Mouse (Mus musculus): ENCODE results near the gene Gak.

The Gak gene

DNA sequence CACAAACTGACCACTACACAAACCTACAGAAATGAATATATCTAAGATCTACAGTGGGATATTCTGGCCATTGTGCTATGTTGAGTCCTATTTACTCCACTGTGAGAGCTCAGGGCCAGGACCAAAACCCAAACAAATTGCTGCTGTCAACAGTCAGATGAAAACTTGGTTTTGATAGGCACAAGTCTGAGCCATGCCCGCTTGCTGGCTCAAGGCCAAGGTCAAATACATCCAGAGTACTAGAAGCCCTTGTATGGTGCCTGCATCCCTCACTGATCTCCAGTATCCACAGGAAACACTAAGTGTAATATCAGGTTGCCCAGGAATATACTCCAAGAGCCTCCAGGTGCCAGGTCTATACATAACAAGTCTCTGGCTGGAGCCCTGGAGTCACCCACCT is 58.6 kb downstream of the Gak start:
- DNase-seq = no peak

DNA sequence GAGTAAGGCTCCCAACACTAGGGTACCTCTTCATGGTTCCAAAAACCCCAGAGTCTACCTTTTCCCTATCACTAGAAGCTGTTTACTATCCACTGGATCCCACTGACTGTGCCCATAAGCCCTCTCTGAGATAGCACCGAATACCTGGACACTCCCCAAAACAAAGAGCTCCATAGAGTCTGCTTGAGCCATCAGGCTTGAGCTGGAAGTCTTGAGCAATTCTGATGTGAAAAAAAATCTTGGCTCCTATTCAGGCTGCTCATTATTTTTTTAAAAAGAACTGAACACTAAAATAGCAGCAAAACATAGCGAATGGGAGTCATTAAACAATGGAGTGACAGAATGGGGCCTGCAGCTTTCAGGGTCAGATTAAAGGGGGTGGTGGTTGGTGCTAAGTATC is 62.5 kb downstream of the Gak start:
- DNase-seq = no peak

DNA sequence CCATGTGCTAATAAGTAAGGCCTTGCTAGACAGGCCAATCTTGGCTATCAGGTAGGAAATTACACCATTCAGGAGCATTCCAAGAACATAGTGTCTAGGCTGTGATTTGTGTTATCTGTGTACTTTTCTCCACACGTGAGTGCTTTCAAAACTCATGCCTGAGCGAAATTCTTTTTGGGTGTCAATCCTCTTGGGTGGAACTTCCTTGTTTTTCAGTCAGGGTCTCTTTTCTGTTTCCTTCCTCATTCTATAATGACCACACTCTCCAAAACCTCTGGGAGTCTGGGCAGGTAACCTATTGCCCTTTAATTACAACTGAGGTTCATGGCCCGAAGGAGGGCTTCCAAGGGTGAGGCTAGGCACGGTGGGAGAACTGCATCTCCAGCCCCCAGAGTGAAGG is 63.0 kb downstream of the Gak start:
- DNase-seq = no peak

DNA sequence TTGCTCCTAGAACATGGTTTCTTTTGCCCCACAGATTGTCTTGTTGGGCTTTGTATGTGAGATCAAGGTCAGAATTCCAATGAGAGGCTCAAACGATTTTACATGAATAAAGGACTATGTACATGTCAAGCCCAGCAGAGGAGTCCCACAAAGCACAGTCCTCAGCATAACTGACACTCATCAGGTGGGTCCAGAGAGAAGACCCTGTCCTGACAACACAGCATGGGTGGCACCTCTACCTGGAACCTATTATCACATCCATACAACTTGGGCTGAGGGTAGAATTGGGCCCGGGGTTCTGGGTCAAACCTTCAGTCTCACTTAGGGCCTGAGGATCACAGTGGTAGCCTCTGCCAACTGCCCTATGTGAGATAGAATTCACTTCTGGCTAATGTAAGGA is 64.2 kb downstream of the Gak start:
- DNase-seq = no peak

DNA sequence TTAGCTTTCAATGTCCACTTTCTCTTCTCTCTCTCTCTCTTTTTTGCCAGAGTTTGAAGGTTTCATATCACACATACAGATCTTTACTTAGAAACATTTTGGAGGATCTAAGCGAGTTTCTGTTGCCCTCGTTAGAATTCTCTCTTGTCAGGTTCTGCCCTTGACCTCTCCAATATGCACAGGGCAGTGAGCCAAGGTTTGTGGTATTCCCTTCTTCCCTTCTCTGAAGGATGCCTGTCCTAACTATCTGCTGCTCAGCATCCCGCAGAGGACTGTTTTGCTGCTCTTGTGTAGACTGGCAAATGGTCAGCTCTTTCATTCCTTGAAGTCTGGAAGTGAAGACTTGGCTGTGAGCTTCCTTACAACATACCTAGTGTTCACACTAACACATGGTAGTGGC is 65.2 kb downstream of the Gak start:
- no peak for DNase-seq

DNA sequence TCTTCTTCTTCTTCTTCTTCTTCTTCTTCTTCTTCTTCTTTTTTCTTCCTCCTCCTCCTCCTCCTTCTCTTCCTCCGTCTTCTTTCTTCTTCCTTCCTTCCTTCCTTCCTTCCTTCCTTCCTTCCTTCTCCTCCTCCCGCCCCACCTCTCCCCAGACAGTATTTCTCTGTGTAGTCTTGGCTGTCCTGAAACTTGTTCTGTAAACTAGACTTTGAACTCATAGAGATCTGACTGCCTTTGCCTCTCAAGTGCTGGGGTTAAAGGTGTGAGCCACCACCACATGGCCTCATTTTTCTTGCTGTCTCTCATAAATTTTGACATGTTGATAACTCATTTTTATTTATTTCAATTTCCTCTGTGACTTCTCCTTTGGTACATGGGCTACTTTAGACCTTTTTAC is 67.1 kb downstream of the Gak start:
- DNase-seq = no peak

DNA sequence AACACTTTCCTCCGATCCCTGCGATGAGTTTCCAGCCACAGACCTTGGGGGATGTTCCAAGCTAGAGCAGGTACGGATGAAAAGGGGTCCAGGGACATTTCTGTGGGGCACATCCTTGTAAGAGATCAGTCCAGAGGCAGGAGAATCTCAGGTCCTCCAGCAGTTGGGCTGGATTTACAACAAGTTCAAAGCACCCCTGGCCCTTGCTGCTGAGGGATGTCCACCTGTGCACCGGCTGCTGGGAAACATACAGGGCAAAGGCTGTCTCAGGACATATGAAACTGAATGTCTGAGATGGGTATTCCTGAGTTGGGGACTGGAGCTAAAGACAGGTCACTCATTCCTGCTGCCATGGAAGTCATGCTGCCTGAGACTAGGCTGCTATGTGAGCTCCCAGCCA is 72.6 kb downstream of the Gak start:
- no peak for DNase-seq

DNA sequence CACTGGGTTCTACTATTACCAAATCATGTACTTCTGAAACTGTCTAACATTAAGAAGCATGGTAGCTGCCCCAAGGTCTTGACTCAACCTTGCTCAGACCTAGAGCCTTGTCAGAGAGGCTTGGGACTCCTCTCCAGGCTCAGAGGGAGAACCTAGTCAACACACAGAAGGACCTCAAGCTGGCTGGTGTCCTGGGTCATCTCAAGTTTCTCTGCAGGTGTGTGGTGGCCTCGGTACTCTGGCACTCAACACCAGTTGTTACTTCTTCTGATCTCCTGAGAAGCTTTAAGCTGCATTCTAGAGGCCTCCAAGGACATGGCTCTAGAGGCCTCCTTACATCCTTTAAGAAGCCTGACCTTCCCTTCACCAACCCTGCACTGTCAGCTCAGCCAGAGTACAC is 75.5 kb downstream of the Gak start:
- DNase-seq = no peak

DNA sequence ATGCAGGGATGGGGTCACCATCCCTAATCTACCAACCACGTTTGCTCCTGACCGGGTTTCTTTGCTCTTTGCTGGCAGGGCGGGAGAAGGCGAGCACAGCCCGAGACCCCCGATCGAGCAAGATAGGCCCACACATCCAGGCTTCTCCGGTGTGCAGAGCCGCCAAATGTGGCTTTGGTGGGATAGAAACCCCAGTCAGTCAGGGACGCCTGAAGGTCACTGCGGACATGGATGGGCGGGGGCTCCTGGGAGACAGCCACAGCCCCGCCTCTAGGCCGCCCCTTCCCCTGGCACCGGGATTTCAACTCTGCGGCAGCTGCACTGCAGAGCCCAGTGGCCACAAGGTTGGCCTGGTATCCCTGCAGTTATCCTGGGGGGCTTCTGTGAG is 79.4 kb downstream of the Gak start:
- no peak for DNase-seq

DNA sequence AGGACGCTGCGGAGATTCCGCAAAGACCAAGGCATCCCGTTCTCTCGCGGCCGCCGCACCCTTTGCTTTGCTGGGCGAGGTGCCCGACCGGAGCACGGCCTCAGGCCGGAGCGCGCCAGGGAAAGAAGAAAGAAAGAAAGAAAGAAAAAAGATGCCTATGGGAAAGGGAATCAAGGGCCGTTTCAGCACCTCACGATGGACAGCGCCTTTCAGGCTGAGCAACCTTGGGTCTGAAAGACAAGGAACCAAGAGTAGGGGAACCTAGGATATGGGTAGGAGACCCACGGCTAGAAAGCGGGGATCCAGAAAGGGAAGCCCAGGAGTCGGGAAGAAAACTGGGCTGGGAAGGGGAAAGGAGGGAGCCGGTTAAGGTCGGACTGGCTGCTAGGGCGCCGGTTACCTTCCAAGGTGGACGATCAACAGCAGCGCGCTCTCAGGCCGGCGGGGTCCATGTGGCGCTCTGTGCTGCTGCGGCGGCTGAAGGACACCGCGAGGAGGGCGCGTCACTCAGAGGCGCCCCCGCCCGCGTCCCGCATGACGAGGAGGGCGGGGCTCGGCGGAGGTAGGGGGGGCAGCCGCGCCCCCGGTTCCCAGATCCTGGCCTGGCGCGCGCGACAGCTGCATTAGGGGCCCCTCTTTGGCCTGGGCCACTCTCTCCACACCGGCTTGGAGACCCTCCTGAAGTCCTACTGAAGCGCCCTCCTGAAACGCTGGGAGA is 79.9 kb downstream of the Gak start, which contains the start of gene Cplx1:
Gene Cplx1 (minus strand): TSS at position 536 of the 718 bp plus-strand sequence.
- peak; percentile 87 for DNase-seq

DNA sequence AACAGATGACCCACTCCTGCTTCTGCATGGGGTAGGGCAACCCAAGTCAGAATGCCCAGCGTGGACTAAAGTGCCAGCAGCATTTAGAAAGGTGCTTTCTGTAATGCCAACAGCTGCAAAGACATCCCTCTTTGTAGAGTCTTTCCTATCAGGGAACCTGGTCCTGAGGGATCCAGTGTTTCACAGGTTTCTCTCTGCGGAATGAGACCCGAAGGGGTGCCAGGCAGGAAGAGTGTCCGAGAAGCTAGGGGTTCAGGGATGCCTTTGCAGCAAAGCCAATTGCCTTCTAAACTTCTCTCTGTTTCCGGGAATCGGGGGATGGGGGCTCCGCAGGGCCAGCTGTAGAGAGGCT is 80.4 kb downstream of the Gak start:
- peak; percentile 58 for DNase-seq

DNA sequence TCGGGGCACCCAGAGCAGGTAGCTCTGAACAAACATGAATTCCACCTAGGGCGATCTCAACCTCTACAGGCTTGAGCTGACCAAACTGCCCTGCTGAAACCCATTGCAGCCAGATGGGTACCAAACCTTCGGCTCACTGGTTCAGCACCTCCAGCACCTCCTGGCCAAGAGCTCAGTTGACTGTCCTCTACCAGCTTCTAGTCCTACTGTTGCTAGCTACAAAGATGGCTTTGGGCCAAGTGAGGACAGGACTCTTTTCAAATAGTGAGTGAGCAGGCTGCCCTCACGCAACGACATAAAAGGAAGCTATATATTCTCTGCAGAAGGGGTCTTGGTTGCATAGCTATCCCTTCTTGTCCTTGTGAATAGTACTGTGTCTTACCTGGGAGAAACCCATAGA is 81.9 kb downstream of the Gak start:
- DNase-seq = peak; percentile 46

DNA sequence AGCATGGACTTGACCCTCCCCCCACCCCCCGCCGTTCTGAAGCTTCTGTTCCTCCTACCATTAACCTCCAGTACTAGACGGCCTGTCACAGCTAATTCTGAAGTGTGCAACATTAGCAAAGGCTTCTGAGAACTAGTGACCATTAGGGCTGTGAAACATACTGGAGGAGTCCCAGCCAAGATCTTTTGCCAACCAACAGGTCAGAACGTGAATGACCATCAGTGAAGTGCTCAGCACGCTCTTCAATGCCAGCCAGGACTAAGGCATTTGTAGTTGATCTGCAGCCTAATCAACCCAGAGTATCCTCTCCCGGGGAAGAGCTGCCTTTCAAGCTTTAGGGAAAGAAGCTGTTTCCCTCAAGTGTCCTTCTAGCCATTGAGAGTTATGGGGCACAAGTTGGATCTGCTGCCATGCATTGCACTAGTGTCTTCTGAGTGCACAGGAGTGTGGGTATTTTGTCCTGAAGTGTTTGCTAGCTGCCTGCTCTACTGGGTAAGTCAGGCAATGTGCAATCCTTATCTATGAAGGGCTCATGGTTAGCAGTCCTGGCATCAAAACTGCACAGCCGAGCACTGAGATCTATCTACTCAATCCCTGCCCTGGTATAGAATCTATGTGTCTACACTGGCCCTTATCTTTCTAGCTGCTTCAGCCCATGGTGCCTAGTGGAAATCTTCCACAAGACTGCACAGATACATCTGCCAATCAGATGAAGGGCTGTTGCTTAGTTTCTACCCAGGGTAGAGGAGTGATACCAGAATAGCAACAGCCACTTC is 85.9 kb downstream of the Gak start:
- no peak for DNase-seq

DNA sequence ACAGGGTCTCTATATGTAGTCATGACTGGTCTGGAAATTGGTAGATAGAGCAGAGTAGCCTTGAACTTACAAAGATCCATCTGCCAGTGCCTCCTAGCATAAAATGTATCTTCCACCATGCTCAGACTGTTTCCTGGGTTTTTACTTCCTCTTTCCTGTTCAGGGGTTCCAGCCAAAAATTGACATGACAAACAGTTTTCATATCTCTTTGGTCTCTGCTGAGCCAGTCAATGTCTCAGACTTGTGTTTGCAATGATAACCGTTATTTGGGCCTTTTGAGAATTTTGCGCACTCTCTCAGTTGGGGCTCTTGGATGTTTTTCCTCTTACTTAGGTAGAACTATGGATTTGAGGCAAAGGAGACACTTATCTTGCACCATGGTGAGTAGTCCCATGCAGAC is 95.4 kb downstream of the Gak start:
- no peak for DNase-seq

DNA sequence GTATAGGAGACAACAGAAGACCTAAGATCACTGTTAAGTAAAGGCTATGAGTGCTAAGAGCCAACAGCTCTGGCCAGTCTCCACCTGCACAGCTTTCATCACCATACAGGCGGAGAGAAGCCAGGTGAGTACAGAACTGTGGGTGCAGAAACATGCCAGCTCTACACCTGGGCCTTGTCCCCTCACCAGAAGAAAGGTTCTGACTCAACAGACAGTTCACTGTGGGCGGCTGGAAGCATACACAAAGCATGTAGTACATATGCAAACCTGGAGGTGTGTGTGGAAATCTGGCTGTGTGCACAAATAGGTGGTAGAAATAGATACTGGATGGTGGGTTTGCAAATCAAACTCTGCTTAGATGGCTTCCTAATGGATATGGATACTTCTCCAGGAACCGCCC is 107.0 kb downstream of the Gak start:
- DNase-seq = no peak

DNA sequence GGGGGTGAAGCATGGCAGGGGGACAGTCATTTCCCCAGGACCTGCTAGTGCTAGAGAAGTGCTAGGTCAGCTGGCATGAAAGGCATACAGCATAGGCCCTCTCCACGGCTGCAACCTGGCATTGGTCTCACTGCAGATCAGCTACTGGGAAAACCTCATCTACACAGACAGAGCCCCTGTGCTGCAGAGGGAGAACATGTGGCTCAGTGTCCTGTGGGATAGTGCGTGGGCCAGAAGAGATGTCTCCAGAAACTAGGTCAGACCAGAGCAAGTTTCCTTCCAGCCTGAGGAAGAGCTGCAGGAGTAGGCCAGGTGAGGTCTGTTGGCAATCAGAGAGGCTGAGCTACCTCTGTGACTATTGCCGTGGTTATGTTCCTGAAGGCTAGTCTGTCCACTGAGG is 107.7 kb downstream of the Gak start:
- DNase-seq = no peak

DNA sequence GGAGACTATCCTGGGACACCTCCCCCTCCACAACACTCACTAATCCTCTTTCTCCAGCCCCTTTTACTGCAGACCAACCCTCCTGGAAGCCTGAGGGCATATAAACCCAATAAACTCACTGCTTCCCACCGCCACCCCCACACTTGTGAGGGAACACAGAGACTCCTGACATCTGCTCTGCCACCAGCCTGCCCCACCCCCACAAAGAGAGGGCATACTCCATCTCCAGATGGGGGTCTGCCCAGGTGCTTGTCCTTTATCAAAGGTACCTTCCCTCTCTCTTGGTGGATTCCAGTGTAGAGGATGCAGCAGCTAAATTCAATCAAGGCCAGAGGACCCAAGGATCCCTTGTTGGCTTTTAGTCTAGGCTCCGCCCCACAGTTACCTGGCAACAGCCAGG is 108.5 kb downstream of the Gak start:
- no peak for DNase-seq

DNA sequence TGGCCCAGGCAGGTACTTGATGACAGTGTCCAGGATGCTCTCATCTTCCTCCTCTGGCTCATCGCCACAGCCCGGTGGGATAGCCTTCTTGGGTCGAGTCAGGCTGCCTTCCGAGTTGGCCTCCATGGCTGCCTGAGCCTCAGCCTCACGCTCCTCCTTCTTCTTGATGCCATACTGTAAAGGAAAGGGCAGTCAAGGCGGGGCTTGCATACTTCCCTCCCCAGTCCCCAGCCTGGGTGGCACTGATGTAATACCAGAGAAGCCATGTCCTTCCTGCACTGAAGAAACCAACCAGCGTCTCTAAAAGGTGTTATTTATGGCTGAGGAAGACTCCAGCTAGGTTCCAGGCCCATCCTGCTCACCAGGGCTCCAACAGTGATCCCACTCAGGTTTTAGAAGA is 109.4 kb downstream of the Gak start:
- DNase-seq = peak; percentile 38

Data from cerebellum, adult 9-11 months (tissue).